Mouse (Mus musculus) cerebellum, postnatal 14 days (tissue): ENCODE results near the gene Hs6st2.

ENCODE experiments used
- DNase-seq, 2 experiments: peaks; one replicate each; pipeline ENCODE4 v3.0.0; 2021; ENCODE audit warnings: mixed read lengths in 2 of 2

Hs6st2 gene

GRCm38 (mm10) chrX:51581704-51582103 lies 100.0 kb downstream of the Hs6st2 start:
- no peak for DNase-seq

- DNase-seq: no peak
Measured at GRCm38 (mm10) chrX:51561880-51562279, 119.8 kb downstream of the Hs6st2 start.

- DNase-seq: no peak
Measured at GRCm38 (mm10) chrX:51539626-51540025, 142.0 kb downstream of the Hs6st2 start.

- no peak for DNase-seq
Measured at GRCm38 (mm10) chrX:51537082-51537481, 144.6 kb downstream of the Hs6st2 start.

GRCm38 (mm10) chrX:51535226-51535625 lies 146.4 kb downstream of the Hs6st2 start:
- DNase-seq: no peak

GRCm38 (mm10) chrX:51531136-51531535 lies 150.5 kb downstream of the Hs6st2 start:
- DNase-seq: no peak

- no peak for DNase-seq
Measured at GRCm38 (mm10) chrX:51528601-51529000, 153.1 kb downstream of the Hs6st2 start.

GRCm38 (mm10) chrX:51514831-51515230 lies 166.8 kb downstream of the Hs6st2 start:
- DNase-seq: no peak

- DNase-seq: peak in 1 of 2 experiments; percentile 4
Measured at GRCm38 (mm10) chrX:51506526-51506925, 175.1 kb downstream of the Hs6st2 start.

GRCm38 (mm10) chrX:51505691-51506090 lies 176.0 kb downstream of the Hs6st2 start:
- DNase-seq: peak; percentile 62 to 83

- DNase-seq: no peak
Measured at GRCm38 (mm10) chrX:51503781-51504471, 177.7 kb downstream of the Hs6st2 start.

- DNase-seq: peak in 1 of 2 experiments; percentile 6
Measured at GRCm38 (mm10) chrX:51497831-51498230, 183.8 kb downstream of the Hs6st2 start.

GRCm38 (mm10) chrX:51488374-51488773 lies 193.3 kb downstream of the Hs6st2 start:
- DNase-seq: no peak

GRCm38 (mm10) chrX:51469411-51469810 lies 212.2 kb downstream of the Hs6st2 start:
- DNase-seq: no peak

GRCm38 (mm10) chrX:51461413-51461812 lies 220.2 kb downstream of the Hs6st2 start:
- DNase-seq: no peak

- DNase-seq: no peak
Measured at GRCm38 (mm10) chrX:51443366-51443765, 238.3 kb downstream of the Hs6st2 start.

- DNase-seq: no peak
Measured at GRCm38 (mm10) chrX:51431706-51432105, 249.9 kb downstream of the Hs6st2 start.

GRCm38 (mm10) chrX:51425031-51425430 lies 256.6 kb downstream of the Hs6st2 start:
- DNase-seq: peak; percentile 23 to 26

GRCm38 (mm10) chrX:51410289-51410688 lies 271.4 kb downstream of the Hs6st2 start:
- no peak for DNase-seq

- peak in 1 of 2 experiments; percentile 13 for DNase-seq
Measured at GRCm38 (mm10) chrX:51397457-51397856, 284.2 kb downstream of the Hs6st2 start.

GRCm38 (mm10) chrX:51374670-51375069 lies 307.0 kb downstream of the Hs6st2 start:
- DNase-seq: peak; percentile 80 to 86

GRCm38 (mm10) chrX:51372477-51373239 lies 309.0 kb downstream of the Hs6st2 start:
- DNase-seq: peak; percentile 33 to 50

- DNase-seq: peak in 1 of 2 experiments; percentile 11
Measured at GRCm38 (mm10) chrX:51349682-51350081, 332.0 kb downstream of the Hs6st2 start.

- no peak for DNase-seq
Measured at GRCm38 (mm10) chrX:51343595-51343994, 338.1 kb downstream of the Hs6st2 start.
